Mouse (Mus musculus) forebrain, embryonic 11.5 days (tissue): ENCODE data around the gene Rpl19. TPM values are rescaled to one million over a fixed set of nuclear protein-coding genes. Genes with fewer than 3 reads are reported as not detected.

Source experiments
- microRNA-seq: library from miRNA; unstranded; fragments of <30 nt; microRNA quantifications from one replicate; pipeline ENCODE4, GENCODE M21; 2016; ENCODE audit not compliant: insufficient number of aligned reads
- polyA plus RNA-seq: library from polyadenylated mRNA; unstranded; fragments of >200 nt; fragmentation: Nextera tagmentation; extraction: Ambion mirVana; gene quantifications from 2 replicates; pipeline ENCODE4 v1.2.1, GENCODE M21; 2014

Rpl19 gene
- polyA plus RNA-seq, 1 experiment from 2014 or later: 897 TPM

Small RNA genes within 50 kb of the gene (microRNA-seq; reads per million reads assigned to microRNA genes)
- not detected for gene Gm27597

Other genes with a start within 250 kb of the Rpl19 start
- 400 and 454 TPM in 2 replicates for gene Rpl23, start 244.3 kb upstream of the Rpl19 start, polyA plus RNA-seq
- gene Lasp1, start 227.7 kb upstream of the Rpl19 start, polyA plus RNA-seq: 77.6 and 77.8 TPM in 2 replicates
- gene B230217C12Rik, start 185.9 kb upstream of the Rpl19 start, polyA plus RNA-seq: 13.3 and 17.7 TPM in 2 replicates
- gene Fbxo47, start 142.6 kb upstream of the Rpl19 start, polyA plus RNA-seq: 0.40 and 0.83 TPM in 2 replicates
- gene Plxdc1, start 40.3 kb upstream of the Rpl19 start, polyA plus RNA-seq: 0.20 TPM in 1 of 2 replicates, not detected in the other
- gene Arl5c, start 30.5 kb upstream of the Rpl19 start, polyA plus RNA-seq: 10.4 and 12.3 TPM in 2 replicates
- gene Cacnb1, start 3.7 kb upstream of the Rpl19 start, polyA plus RNA-seq: 9.6 and 11.1 TPM in 2 replicates
- gene Stac2, start 26.8 kb downstream of the Rpl19 start, polyA plus RNA-seq: 0.81 and 0.86 TPM in 2 replicates
- 19.4 and 33.4 TPM in 2 replicates for gene Fbxl20, start 123.7 kb downstream of the Rpl19 start, polyA plus RNA-seq
- 75.5 and 81.7 TPM in 2 replicates for gene Med1, start 166.6 kb downstream of the Rpl19 start, polyA plus RNA-seq
- 16.1 and 18.2 TPM in 2 replicates for gene Cdk12, start 176.3 kb downstream of the Rpl19 start, polyA plus RNA-seq